Mouse (Mus musculus): ENCODE results near the gene Erich4. TPM values are rescaled to one million over a fixed set of nuclear protein-coding genes. Genes with fewer than 3 reads are reported as not detected.

Gene Erich4
- polyA plus RNA-seq (2016; fragmentation: Nextera tagmentation; extraction: Ambion mirVana) = not detected in 2 replicates

DNA sequence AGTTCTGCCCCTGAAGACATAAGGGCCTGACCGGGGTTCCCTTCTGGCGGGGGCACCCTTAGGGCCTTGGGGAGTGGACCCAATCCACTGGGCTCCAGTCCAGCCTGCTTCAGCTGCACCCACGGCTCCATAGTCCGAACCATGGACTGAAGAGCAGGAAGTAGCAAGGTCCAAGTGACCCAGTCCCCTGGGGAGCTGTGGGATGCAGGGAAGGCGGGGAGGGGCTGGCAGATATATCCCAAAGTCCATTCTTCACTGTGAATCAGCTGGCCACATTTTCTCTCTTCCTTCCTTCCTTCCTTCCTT is at the start of gene Erich4:
Erich4 (minus strand) TSS at position 187 of the 306 bp plus-strand sequence.
- H3K4me1 ChIP-seq = peaks cover 12% of the 10 kb centered on the region; the same call in 1 of the 2 replicates
- no peak within 1 kb of the TSS for H3K4me2 ChIP-seq
- no peak within 1 kb of the TSS for H3K9ac ChIP-seq
- H3K27ac ChIP-seq = no peak within 1 kb of the TSS
- peaks cover 7% of the 10 kb centered on the region for H3K27me3 ChIP-seq
- no peak within 1 kb of the TSS for H3K4me3 ChIP-seq (replicated peaks)
- 76% methylated on average over 5 of the region's 5 CpGs for WGBS
- H3K36me3 ChIP-seq (replicated peaks) = no peaks in the 10 kb centered on the region
- ATAC-seq (ENCODE audit: low FRiP score) = no peak
- no peaks in the 10 kb centered on the region for H3K9me3 ChIP-seq

DNA sequence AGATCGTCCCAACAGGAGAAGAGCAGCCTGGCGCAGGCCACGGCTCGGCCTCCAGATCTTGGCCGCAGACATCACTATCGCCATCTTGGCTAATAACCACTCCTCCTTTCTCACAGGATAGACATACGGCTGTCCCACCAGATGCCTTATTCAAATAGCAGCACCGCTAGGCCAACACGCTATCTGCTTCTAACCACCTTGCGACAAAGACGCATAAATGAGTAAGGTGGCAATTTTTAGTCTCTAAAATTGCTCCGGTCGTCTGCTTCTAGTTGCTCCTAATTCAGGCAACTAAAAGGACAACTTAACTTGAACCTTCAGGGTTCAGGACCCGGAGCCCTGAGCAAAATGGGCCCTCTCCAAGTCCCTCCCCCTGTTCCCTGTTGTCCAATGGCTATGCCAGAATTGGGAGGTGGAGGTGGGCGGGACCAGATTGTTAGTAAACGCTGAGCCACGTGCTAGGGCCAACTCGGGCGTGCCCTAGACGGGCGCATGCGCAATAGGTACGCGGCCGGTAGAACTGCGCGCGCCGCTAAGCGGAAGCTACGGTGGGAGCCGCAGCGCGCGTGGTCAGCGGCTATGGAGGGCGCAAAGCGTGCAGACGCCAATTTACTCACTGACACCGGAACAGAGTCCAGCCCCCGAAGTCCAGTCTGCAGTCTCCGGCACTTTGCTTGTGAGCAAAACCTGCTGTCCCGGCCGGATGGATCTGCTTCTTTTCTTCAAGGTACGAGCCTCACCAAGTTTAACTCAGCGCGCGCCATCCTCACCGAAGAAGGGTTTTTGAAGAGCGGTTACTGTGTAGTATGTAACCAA is 43.2 kb upstream of the Erich4 start, which contains the start of the genes Bckdha and Exosc5:
Bckdha (minus strand) TSS at position 325 of the 816 bp plus-strand sequence.
Exosc5 (plus strand) TSS at position 508 of the 816 bp plus-strand sequence.
- WGBS = 0% methylated on average over 50 of the region's 50 CpGs
- Histone ChIP-seq H3K9ac (peak within 1 kb of the TSS; percentile 62), H3K4me2 (peak within 1 kb of the TSS; percentile 73), H3K27ac (peak within 1 kb of the TSS; percentile 63), H3K27me3 (no peaks in the 10 kb centered on the region), H3K9me3 (no peaks in the 10 kb centered on the region), H3K36me3 (replicated peaks) (peaks cover 7% of the 10 kb centered on the region), H3K4me3 (replicated peaks) (peak within 1 kb of the TSS; percentile 66), H3K4me1 (peaks cover 23% of the 10 kb centered on the region)
- peak; percentile 99 for ATAC-seq (ENCODE audit: low FRiP score)

DNA sequence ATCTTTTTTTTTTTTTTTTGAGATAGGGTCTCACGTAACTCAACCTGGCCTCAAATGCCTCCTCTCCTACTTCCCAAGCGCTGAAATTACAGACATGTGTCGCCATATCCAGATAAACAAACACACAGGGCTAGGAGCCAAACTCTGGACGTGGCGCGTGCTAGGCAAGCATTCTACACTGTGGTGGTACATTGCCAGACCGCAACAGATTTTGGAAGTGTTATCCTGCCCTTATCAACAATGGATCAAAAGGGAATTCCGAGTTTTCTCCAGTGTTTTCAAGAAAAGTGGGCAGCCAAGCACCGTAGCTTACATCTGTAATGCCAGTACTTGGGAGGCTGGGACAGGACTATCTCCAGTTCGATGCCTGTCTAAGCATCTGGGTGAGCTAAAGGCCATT is 42.1 kb upstream of the Erich4 start:
- H3K4me3 ChIP-seq (replicated peaks) = peak overlapping the region; percentile 66
- WGBS = 42% methylated on average over 10 of the region's 10 CpGs
- peak overlapping the region; percentile 73 for H3K4me2 ChIP-seq
- no peak overlapping the region for H3K27ac ChIP-seq
- H3K9me3 ChIP-seq = no peaks in the 10 kb centered on the region
- peaks cover 23% of the 10 kb centered on the region for H3K4me1 ChIP-seq
- no peaks in the 10 kb centered on the region for H3K36me3 ChIP-seq (replicated peaks)
- H3K9ac ChIP-seq = peak overlapping the region; percentile 53
- no peaks in the 10 kb centered on the region for H3K27me3 ChIP-seq
- ATAC-seq (ENCODE audit: low FRiP score) = no peak

DNA sequence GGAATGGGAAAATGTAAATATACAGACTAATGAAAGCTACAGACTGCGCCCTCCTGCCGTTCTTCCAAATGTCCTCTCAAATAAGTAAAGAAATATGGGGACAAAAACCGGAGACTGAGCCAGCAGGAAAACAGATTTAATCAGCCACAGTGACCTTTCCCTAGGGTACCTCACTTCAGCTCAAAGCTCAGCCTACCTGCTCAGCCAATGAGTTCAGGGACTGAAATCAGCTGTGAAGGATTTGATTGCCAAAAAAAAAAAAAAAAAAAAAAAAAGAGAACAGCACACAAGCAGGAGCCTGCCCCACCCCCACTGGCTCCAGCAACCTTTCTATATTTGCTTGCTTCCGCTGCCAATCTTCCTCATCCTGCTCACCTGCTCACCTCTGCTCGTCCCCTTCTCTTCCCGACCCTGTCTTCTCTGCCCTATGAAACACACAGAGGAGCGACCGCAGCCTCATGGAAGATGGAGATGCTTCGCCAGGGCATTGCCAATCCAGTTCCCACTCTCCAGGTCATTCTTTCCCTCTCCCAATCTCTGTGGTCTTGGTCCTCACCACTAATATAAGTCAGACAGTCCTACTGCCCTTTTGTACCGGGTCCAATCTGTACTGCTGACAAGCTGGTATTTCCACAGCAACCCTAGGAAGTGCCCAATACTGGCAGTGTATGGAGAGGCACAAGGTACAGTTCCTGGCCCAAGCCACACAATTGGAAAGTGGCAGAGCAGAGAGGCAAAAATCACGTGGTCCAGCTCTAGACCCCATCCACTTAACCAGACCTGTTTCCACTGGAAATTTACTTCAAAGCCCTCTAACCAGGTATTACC is 40.1 kb upstream of the Erich4 start:
- Histone ChIP-seq H3K9me3 (no peaks in the 10 kb centered on the region), H3K27me3 (no peaks in the 10 kb centered on the region), H3K4me2 (no peak overlapping the region), H3K9ac (no peak overlapping the region), H3K36me3 (replicated peaks) (no peaks in the 10 kb centered on the region), H3K4me1 (peaks cover 23% of the 10 kb centered on the region), H3K4me3 (replicated peaks) (no peak overlapping the region), H3K27ac (no peak overlapping the region)
- 85% methylated on average over 11 of the region's 11 CpGs for WGBS
- ATAC-seq (ENCODE audit: low FRiP score) = no peak

DNA sequence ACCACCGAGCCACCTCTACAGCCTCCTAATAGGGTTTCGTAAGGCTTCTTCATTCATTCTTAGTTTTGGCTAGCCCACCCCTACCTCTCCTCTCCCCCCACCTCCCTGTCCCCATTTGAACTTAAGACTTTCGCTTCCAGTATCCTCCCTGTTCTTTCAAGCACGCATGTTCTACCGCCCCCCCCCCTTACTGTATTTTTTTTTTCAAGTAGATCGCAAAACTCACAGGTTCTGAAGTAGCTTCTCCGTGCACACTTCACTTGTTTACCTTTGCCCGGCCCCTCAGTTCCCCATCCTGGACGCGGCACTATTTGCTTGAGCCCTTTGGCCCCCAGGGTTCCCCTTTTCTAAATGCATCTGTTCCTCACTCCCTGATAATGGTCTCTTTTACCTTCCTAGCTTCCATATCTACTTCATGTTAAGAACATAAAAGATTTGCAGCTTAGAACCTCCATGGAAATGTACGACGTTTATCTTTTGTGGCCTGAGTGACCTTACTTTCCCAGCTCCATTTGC is 36.6 kb upstream of the Erich4 start:
- H3K36me3 ChIP-seq (replicated peaks) = no peaks in the 10 kb centered on the region

DNA sequence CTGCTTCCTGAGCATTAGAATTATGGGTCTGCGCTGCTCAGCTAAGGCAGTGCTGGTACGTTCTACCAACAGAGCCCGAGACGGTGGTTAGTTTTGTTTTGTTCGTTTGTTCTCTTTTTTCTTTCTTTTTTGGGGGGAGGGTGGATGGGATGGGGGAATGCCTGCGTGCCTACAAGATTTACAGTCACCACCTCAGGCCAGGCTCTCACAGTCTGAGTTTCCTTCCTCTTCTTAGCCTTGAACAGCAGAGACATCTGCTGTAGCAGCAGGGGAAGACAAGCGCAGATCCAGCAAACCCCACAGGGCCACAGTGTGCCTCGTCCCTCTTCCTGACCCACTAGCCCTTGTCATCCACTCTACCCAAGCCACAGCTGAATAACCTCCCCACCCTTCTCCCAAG is 35.6 kb upstream of the Erich4 start:
- H3K4me1 ChIP-seq = peaks cover 4% of the 10 kb centered on the region; the same call in 1 of the 2 replicates
- WGBS = 94% methylated on average over 8 of the region's 8 CpGs
- no peaks in the 10 kb centered on the region for H3K36me3 ChIP-seq (replicated peaks)
- H3K27ac ChIP-seq = no peak overlapping the region
- ATAC-seq (ENCODE audit: low FRiP score) = no peak
- H3K27me3 ChIP-seq = no peaks in the 10 kb centered on the region
- no peak overlapping the region for H3K4me2 ChIP-seq
- H3K9ac ChIP-seq = no peak overlapping the region
- no peaks in the 10 kb centered on the region for H3K9me3 ChIP-seq
- no peak overlapping the region for H3K4me3 ChIP-seq (replicated peaks)

More for the DNA sequence above, 36.6 kb upstream of the Erich4 start:
- ATAC-seq (ENCODE audit: low FRiP score) = no peak
- Histone ChIP-seq H3K9me3 (no peaks in the 10 kb centered on the region), H3K4me1 (peaks cover 8% of the 10 kb centered on the region; the same call in 1 of the 2 replicates), H3K9ac (no peak overlapping the region), H3K27ac (no peak overlapping the region), H3K4me3 (replicated peaks) (no peak overlapping the region), H3K4me2 (no peak overlapping the region), H3K27me3 (no peaks in the 10 kb centered on the region)
- WGBS = 93% methylated on average over 12 of the region's 12 CpGs

DNA sequence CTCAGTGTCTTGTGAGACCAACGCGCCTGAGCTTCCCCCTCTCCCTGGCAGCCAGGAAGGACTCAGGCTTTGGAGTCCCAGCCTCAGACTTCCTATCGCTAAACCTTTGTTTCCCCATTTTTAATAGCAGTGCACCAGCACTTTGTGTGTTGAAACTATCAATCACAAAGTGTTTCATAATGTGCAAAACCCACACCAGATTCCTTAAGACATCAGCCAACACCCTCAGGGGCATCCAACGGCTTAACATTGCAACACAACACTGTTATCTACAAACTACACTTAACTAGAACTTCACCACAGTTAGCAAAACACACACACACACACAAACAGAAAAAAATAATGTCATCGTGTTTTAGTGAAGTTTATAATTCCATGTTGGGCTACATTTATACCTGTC is 34.1 kb upstream of the Erich4 start:
- Histone ChIP-seq H3K4me1 (peaks cover 4% of the 10 kb centered on the region; the same call in 1 of the 2 replicates), H3K4me3 (replicated peaks) (no peak overlapping the region), H3K9me3 (no peaks in the 10 kb centered on the region), H3K27ac (no peak overlapping the region), H3K9ac (no peak overlapping the region), H3K4me2 (no peak overlapping the region), H3K27me3 (no peaks in the 10 kb centered on the region), H3K36me3 (replicated peaks) (no peaks in the 10 kb centered on the region)
- 80% methylated on average over 5 of the region's 5 CpGs for WGBS
- ATAC-seq (ENCODE audit: low FRiP score) = no peak

DNA sequence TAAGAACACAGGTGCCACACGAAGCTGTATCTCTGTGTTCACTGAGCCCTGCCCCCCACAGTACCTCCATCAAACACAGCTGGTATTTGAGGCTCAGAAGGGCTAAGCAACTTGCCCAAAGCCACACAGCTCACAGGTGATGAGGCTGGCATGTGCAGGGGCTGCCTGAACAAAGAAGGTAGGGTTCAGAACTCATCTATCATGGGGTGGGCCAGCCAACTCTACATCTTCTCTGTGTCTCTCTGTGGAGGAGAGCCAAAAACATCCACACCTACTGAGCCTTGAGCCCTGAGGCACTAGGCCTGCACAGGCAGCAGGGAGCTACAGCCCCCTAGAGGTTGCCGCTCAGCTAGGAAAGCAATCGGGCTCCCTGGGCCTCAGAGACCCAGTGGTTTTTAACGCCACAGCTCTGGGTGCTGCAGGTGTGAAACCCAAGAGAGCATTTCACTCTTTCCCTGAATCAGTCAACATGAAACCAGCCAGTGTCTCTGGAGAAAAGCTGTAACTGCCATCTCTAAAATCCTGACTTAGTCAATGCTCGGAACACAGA is 32.0 kb upstream of the Erich4 start:
- ATAC-seq (ENCODE audit: low FRiP score) = no peak
- no peak overlapping the region for H3K9ac ChIP-seq
- H3K9me3 ChIP-seq = no peaks in the 10 kb centered on the region
- H3K4me3 ChIP-seq (replicated peaks) = no peak overlapping the region
- no peaks in the 10 kb centered on the region for H3K36me3 ChIP-seq (replicated peaks)
- WGBS = 63% methylated on average over 5 of the region's 5 CpGs
- H3K27me3 ChIP-seq = no peaks in the 10 kb centered on the region
- H3K4me2 ChIP-seq = no peak overlapping the region
- H3K27ac ChIP-seq = no peak overlapping the region
- peaks cover 4% of the 10 kb centered on the region; the same call in 1 of the 2 replicates for H3K4me1 ChIP-seq

DNA sequence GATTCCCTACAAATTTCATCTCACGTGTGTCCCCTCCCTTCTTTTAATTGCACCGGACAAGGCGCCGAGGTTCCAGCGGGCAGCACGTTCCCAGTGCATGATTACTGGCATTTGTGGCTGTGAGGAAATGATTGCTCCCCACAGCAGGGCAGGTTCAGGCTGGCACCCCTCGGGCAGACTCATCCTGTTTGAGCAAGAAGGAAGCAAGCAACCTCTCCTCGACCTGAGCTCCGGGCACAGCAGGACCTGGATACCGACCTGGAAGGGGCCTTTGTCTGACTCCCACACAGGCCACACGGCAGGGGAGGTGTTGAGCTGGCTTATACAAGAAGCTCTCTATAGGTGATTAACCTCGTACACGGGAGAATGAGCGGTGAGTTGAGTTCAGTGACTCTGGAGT is 29.4 kb upstream of the Erich4 start:
- Histone ChIP-seq H3K36me3 (replicated peaks) (no peaks in the 10 kb centered on the region), H3K9ac (no peak overlapping the region), H3K4me1 (peaks cover 4% of the 10 kb centered on the region; the same call in 1 of the 2 replicates), H3K4me2 (no peak overlapping the region), H3K27me3 (no peaks in the 10 kb centered on the region), H3K27ac (no peak overlapping the region), H3K4me3 (replicated peaks) (no peak overlapping the region), H3K9me3 (no peaks in the 10 kb centered on the region)
- 35% methylated on average over 14 of the region's 14 CpGs for WGBS
- ATAC-seq (ENCODE audit: low FRiP score) = no peak

DNA sequence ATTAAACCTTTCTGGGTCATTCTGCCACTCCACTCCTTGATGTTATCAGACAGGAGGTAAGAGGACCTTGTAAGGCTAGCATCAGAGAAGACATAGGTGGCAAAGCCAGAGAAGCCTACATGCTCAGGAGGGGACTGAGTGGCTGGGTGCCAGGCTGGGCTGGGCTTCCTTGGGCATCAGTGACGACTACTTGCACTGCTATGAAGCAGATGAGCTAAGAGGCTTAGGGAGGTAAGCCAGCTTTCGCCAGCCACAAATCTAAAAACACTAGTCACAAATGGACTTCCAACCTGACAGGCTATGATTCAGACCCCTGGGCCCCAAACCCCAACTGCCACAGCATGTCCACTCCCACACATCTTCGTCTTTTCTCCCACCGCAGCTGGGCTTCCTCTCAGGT is 28.9 kb upstream of the Erich4 start:
- H3K4me3 ChIP-seq (replicated peaks) = no peak overlapping the region
- H3K4me1 ChIP-seq = peaks cover 4% of the 10 kb centered on the region; the same call in 1 of the 2 replicates
- no peak overlapping the region for H3K9ac ChIP-seq
- no peak overlapping the region for H3K4me2 ChIP-seq
- ATAC-seq (ENCODE audit: low FRiP score) = no peak
- H3K9me3 ChIP-seq = no peaks in the 10 kb centered on the region
- 78% methylated on average over 4 of the region's 4 CpGs for WGBS
- H3K36me3 ChIP-seq (replicated peaks) = no peaks in the 10 kb centered on the region
- no peaks in the 10 kb centered on the region for H3K27me3 ChIP-seq
- no peak overlapping the region; the same call in 1 of the 2 replicates for H3K27ac ChIP-seq

DNA sequence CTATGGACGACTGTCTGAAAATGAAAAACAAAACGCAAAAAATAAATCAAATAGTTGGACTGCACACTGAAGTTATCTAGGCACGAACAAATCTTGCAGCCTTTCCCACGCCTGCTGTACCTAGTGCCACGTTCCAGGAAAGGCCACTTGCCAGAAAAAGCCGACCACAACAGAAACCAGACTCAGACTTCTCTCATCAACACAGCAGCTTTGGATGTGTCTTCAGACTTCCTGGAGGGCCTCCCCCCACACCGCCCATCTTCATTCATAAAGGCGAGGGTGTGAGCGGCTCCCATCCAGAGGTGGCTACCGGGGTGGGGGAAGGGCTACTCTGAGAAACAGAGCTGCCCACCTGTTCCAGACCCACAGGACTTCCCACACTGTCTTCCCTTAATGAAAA is 28.4 kb upstream of the Erich4 start:
- 85% methylated on average over 10 of the region's 10 CpGs for WGBS
- H3K9ac ChIP-seq = no peak overlapping the region

DNA sequence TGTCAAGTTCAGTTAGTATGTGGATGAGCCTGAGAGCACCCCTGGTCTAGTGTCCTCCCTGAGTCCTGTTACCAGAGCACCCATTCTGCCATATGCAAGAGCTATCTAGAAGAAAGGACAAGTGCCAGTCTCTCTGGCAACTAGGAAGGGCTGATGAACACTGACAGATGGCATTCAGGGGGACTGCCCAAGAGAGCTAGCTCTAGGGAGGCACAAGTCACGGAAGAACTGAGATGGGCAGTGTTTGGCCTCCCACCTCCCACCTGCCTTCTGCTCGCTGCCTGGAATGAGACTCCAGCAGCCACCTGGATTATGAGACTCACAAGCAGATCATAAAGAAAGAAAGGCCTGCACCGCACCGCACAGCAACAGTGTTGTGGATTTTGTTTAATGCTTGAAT is 24.1 kb upstream of the Erich4 start:
- Histone ChIP-seq H3K27ac (no peak overlapping the region), H3K27me3 (no peaks in the 10 kb centered on the region), H3K36me3 (replicated peaks) (0 out of 2 replicates have a peak, but pooled peaks cover 14% of the 10 kb centered on the region), H3K9me3 (no peaks in the 10 kb centered on the region), H3K4me2 (no peak overlapping the region), H3K4me3 (replicated peaks) (no peak overlapping the region), H3K4me1 (no peaks in the 10 kb centered on the region), H3K9ac (no peak overlapping the region)
- WGBS = 93% methylated on average over 4 of the region's 4 CpGs
- ATAC-seq (ENCODE audit: low FRiP score) = no peak

More for the DNA sequence above, 28.4 kb upstream of the Erich4 start:
- H3K4me1 ChIP-seq = peaks cover 4% of the 10 kb centered on the region; the same call in 1 of the 2 replicates
- H3K36me3 ChIP-seq (replicated peaks) = no peaks in the 10 kb centered on the region
- H3K4me2 ChIP-seq = no peak overlapping the region
- no peaks in the 10 kb centered on the region for H3K9me3 ChIP-seq
- H3K27ac ChIP-seq = no peak overlapping the region
- no peak overlapping the region for H3K4me3 ChIP-seq (replicated peaks)
- H3K27me3 ChIP-seq = no peaks in the 10 kb centered on the region
- no peak for ATAC-seq (ENCODE audit: low FRiP score)
